Mouse (Mus musculus): ENCODE measurements at regions not wholly inside any gene's neighbourhood (a gene's known extent, or its start where the extent isn't known, plus 50 kb on each side); places are given as distances from the start of the nearest gene placed in this dataset.

DNA sequence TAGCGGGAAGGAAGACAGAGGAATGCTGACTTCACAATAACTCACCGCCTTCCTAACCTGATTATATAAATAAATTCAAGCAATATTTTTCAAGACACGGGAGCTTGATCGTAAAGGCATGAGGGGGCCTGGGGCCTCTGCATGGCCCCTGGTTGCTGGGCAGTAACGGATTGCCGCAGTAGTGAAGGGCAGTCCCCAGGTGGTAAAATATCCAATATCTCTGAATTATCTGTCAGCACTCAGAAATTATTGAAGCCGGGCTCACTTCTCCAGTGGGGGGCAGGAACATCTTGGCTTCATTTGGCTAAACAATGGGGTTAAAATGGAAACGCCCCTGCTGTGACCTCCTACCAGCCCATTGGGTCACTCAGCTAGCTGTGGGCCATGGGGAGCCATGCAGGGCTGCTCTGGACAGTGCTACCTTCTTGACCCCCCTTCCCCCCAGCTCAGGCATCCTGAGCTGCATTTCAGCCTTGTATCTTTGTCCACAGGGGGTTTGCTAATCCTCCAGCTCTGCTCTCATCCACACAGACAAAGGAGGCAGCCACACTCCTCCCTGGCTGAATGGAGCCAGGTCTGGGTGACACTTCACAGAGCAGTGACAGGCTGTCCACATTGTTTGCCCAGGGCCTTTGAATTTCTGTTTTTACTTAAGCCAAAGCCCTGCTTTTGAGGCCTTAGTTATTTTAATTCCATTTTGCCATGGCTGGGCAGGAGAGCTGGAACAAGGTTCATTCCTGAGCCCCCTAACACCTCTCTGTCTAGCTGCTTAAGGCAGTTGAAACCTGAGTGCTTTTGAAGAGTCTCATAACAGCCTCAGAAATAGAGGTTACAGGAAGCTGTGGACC, 267.2 kb upstream of the N4bp1 start:
- no peak for TF ChIP-seq CTCF (IDR thresholded peaks at IDR 0.05; ENCODE audit: low read depth, low read length)
- no peak for TF ChIP-seq POLR2A (IDR thresholded peaks at IDR 0.05; ENCODE audit: insufficient read depth, low read length)
